Mouse (Mus musculus): ENCODE measurements around the gene Pin4. TPM values are rescaled to one million over a fixed set of nuclear protein-coding genes. Genes with fewer than 3 reads are reported as not detected.
"Not testable (repeated sequence)": the region's sequence is repeated elsewhere in the genome, so short reads cannot be mapped to it uniquely, and the experiment has no call there.

The Pin4 gene
- polyA plus RNA-seq, 1 experiment from 2014 or later = 70.2 TPM

- Histone ChIP-seq H3K36me3 (no peaks in the 10 kb centered on the region), H3K9me3 (replicated peaks) (no peaks in the 10 kb centered on the region), H3K4me3 (no peak overlapping the region), H3K4me1 (peaks cover 36% of the 10 kb centered on the region), H3K27ac (replicated peaks) (no peak overlapping the region), H3K27me3 (ENCODE audit: low read depth, poor library complexity, severe bottlenecking) (peaks cover 95% of the 10 kb centered on the region)
- 84% methylated on average over 8 of the region's 8 CpGs for WGBS
- DNase-seq (ENCODE audit: low spot score) = no peak
Observed at GRCm38 (mm10) chrX:102085798-102086443, 33.3 kb upstream of the Pin4 start.

GRCm38 (mm10) chrX:102090605-102091004 is 28.6 kb upstream of the Pin4 start:
- no peak for DNase-seq (ENCODE audit: low spot score)
- Histone ChIP-seq H3K4me1 (peaks cover 10% of the 10 kb centered on the region), H3K4me3 (no peak overlapping the region), H3K9me3 (replicated peaks) (no peaks in the 10 kb centered on the region), H3K27ac (replicated peaks) (no peak overlapping the region), H3K27me3 (ENCODE audit: low read depth, poor library complexity, severe bottlenecking) (peaks cover 91% of the 10 kb centered on the region), H3K36me3 (no peaks in the 10 kb centered on the region)
- 80% methylated on average over 3 of the region's 3 CpGs for WGBS

- H3K4me3 ChIP-seq = no peak overlapping the region
- no peak for DNase-seq (ENCODE audit: low spot score)
- H3K9me3 ChIP-seq (replicated peaks) = no peaks in the 10 kb centered on the region
- peaks cover 77% of the 10 kb centered on the region for H3K27me3 ChIP-seq (ENCODE audit: low read depth, poor library complexity, severe bottlenecking)
- no peaks in the 10 kb centered on the region for H3K4me1 ChIP-seq
- H3K27ac ChIP-seq (replicated peaks) = no peak overlapping the region
- no peaks in the 10 kb centered on the region for H3K36me3 ChIP-seq
- WGBS = 86% methylated on average over 7 of the region's 7 CpGs
Observed at GRCm38 (mm10) chrX:102094381-102094904, 24.8 kb upstream of the Pin4 start.

GRCm38 (mm10) chrX:102101886-102102285 is 17.4 kb upstream of the Pin4 start:
- no peaks in the 10 kb centered on the region for H3K9me3 ChIP-seq (replicated peaks)
- H3K4me1 ChIP-seq = 0 out of 2 replicates have a peak, but pooled peaks cover 2% of the 10 kb centered on the region
- 59% methylated on average over 7 of the region's 7 CpGs for WGBS
- DNase-seq (ENCODE audit: low spot score) = no peak
- H3K36me3 ChIP-seq = no peaks in the 10 kb centered on the region
- no peak overlapping the region for H3K27ac ChIP-seq (replicated peaks)
- no peak overlapping the region for H3K4me3 ChIP-seq
- H3K27me3 ChIP-seq (ENCODE audit: low read depth, poor library complexity, severe bottlenecking) = peaks cover 65% of the 10 kb centered on the region

- peaks cover 71% of the 10 kb centered on the region for H3K27me3 ChIP-seq (ENCODE audit: low read depth, poor library complexity, severe bottlenecking)
- H3K27ac ChIP-seq (replicated peaks); H3K4me3 ChIP-seq; H3K36me3 ChIP-seq; DNase-seq (ENCODE audit: low spot score); H3K4me1 ChIP-seq; H3K9me3 ChIP-seq (replicated peaks): not testable (repeated sequence)
- 79% methylated on average over 2 of the region's 2 CpGs for WGBS
Observed at GRCm38 (mm10) chrX:102103830-102104229, 15.4 kb upstream of the Pin4 start.

- not testable (repeated sequence) for H3K4me3 ChIP-seq; DNase-seq (ENCODE audit: low spot score); H3K36me3 ChIP-seq; H3K4me1 ChIP-seq; H3K9me3 ChIP-seq (replicated peaks); H3K27ac ChIP-seq (replicated peaks)
- 84% methylated on average over 5 of the region's 5 CpGs for WGBS
- H3K27me3 ChIP-seq (ENCODE audit: low read depth, poor library complexity, severe bottlenecking) = peaks cover 72% of the 10 kb centered on the region
Observed at GRCm38 (mm10) chrX:102109349-102109748, 9.9 kb upstream of the Pin4 start.

GRCm38 (mm10) chrX:102115676-102116075 is 3.6 kb upstream of the Pin4 start:
- no peaks in the 10 kb centered on the region for H3K9me3 ChIP-seq (replicated peaks)
- WGBS = 52% methylated on average over 4 of the region's 4 CpGs
- H3K27me3 ChIP-seq (ENCODE audit: low read depth, poor library complexity, severe bottlenecking) = peaks cover 95% of the 10 kb centered on the region
- peaks cover 8% of the 10 kb centered on the region; the same call in 1 of the 2 replicates for H3K4me1 ChIP-seq
- no peaks in the 10 kb centered on the region for H3K36me3 ChIP-seq
- H3K27ac ChIP-seq (replicated peaks) = 0 out of 2 replicates have a peak overlapping the region, but pooled peaks have one; percentile 57
- no peak overlapping the region for H3K4me3 ChIP-seq
- no peak for DNase-seq (ENCODE audit: low spot score)

GRCm38 (mm10) chrX:102121321-102121720 is 2.1 kb downstream of the Pin4 start:
- Histone ChIP-seq H3K9me3 (replicated peaks) (no peaks in the 10 kb centered on the region), H3K4me3 (no peak overlapping the region), H3K27ac (replicated peaks) (no peak overlapping the region), H3K27me3 (ENCODE audit: low read depth, poor library complexity, severe bottlenecking) (peaks cover 59% of the 10 kb centered on the region), H3K36me3 (peaks cover 49% of the 10 kb centered on the region), H3K4me1 (peaks cover 9% of the 10 kb centered on the region; the same call in 1 of the 2 replicates)
- DNase-seq (ENCODE audit: low spot score) = no peak
- WGBS = 82% methylated on average over 2 of the region's 2 CpGs

- Histone ChIP-seq H3K9me3 (replicated peaks) (no peaks in the 10 kb centered on the region), H3K4me1 (no peaks in the 10 kb centered on the region), H3K27ac (replicated peaks) (no peak overlapping the region), H3K36me3 (peaks cover 48% of the 10 kb centered on the region), H3K27me3 (ENCODE audit: low read depth, poor library complexity, severe bottlenecking) (peaks cover 67% of the 10 kb centered on the region), H3K4me3 (no peak overlapping the region)
- WGBS = 86% methylated on average over 1 of the region's 1 CpGs
- DNase-seq (ENCODE audit: low spot score) = no peak
Observed at GRCm38 (mm10) chrX:102141157-102141556, 21.9 kb downstream of the Pin4 start.

- Histone ChIP-seq H3K27ac (replicated peaks) (peak within 1 kb of the TSS; percentile 85), H3K27me3 (ENCODE audit: low read depth, poor library complexity, severe bottlenecking) (peaks cover 8% of the 10 kb centered on the region; the same call in 1 of the 2 replicates), H3K36me3 (peaks cover 23% of the 10 kb centered on the region), H3K4me1 (peaks cover 3% of the 10 kb centered on the region; the same call in 1 of the 2 replicates), H3K4me3 (peak within 1 kb of the TSS; percentile 62), H3K9me3 (replicated peaks) (peaks cover 3% of the 10 kb centered on the region; the same call in 1 of the 2 replicates)
- peak; percentile 88 for DNase-seq (ENCODE audit: low spot score)
- WGBS = 15% methylated on average over 42 of the region's 42 CpGs
Observed at GRCm38 (mm10) chrX:102156618-102157422, 37.6 kb downstream of the Pin4 start, which contains the start of gene Ercc6l. Gene Ercc6l (minus strand): TSS chrX:102157091.

- peak overlapping the region; percentile 62 for H3K4me3 ChIP-seq
- H3K9me3 ChIP-seq (replicated peaks) = 0 out of 2 replicates have a peak, but pooled peaks cover 3% of the 10 kb centered on the region
- H3K27me3 ChIP-seq (ENCODE audit: low read depth, poor library complexity, severe bottlenecking) = peaks cover 8% of the 10 kb centered on the region; the same call in 1 of the 2 replicates
- WGBS = 55% methylated on average over 5 of the region's 5 CpGs
- peaks cover 3% of the 10 kb centered on the region; the same call in 1 of the 2 replicates for H3K4me1 ChIP-seq
- peaks cover 19% of the 10 kb centered on the region for H3K36me3 ChIP-seq
- DNase-seq (ENCODE audit: low spot score) = no peak
- H3K27ac ChIP-seq (replicated peaks) = peak overlapping the region; percentile 85
Observed at GRCm38 (mm10) chrX:102157423-102157791, 38.2 kb downstream of the Pin4 start.

GRCm38 (mm10) chrX:102159778-102160177 is 40.5 kb downstream of the Pin4 start:
- no peaks in the 10 kb centered on the region for H3K9me3 ChIP-seq (replicated peaks)
- H3K27ac ChIP-seq (replicated peaks) = no peak overlapping the region
- H3K4me3 ChIP-seq = no peak overlapping the region
- peaks cover 8% of the 10 kb centered on the region; the same call in 1 of the 2 replicates for H3K27me3 ChIP-seq (ENCODE audit: low read depth, poor library complexity, severe bottlenecking)
- peak; percentile 15 for DNase-seq (ENCODE audit: low spot score)
- H3K36me3 ChIP-seq = no peaks in the 10 kb centered on the region
- 50% methylated on average over 2 of the region's 2 CpGs for WGBS
- H3K4me1 ChIP-seq = peaks cover 3% of the 10 kb centered on the region; the same call in 1 of the 2 replicates
